Mouse (Mus musculus): ENCODE data around the gene Emg1. TPM values are rescaled to one million over a fixed set of nuclear protein-coding genes. Genes with fewer than 3 reads are reported as not detected.
A peak's percentile ranks its signal among the peaks of the same experiment; 100 is the strongest.
"Not testable (repeated sequence)": the region's sequence is repeated elsewhere in the genome, so short reads cannot be mapped to it uniquely, and the experiment has no call there.

The Emg1 gene
- total RNA-seq, 2 experiments from 2014 or later: 81.0 to 86.4 TPM

DNA sequence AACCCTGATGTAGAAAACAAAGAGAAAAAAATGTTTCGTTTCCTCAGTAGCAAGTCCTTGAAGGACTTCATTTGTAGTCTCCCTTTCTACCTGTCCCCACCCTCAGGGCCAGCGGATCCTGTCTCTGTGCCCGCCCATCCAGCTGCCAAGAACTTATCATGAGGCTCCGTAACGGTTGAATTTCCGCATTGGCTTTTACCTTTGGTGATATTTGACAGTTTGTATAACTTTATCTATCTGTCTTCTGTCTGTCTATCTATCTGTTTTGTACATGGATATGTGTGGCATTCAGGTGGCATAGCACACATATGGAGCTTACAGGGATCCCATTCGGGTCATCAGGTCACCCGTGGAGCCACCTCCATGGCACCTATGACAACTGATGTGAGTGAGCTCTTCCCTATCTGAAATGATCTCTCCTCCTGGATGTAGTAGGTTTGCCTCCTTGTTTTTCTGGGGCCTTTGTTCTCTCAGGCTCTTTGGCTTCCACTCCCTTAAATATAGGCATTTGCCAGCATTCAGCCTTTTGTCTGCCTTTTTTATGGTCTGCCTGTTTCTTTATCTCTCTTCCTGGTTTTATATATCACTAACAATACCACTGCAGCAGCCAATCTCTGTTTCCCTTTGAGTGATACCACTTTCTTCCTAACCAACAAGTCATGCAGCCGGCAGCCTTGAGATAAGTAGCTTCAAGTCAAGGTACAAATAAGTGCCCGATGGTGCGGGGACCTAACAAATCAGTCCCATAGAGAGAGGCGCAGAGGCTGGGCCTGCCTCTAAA is 26.2 kb downstream of the Emg1 start:
- no peak for DNase-seq (ENCODE audit: low spot score in 2 of 2)

DNA sequence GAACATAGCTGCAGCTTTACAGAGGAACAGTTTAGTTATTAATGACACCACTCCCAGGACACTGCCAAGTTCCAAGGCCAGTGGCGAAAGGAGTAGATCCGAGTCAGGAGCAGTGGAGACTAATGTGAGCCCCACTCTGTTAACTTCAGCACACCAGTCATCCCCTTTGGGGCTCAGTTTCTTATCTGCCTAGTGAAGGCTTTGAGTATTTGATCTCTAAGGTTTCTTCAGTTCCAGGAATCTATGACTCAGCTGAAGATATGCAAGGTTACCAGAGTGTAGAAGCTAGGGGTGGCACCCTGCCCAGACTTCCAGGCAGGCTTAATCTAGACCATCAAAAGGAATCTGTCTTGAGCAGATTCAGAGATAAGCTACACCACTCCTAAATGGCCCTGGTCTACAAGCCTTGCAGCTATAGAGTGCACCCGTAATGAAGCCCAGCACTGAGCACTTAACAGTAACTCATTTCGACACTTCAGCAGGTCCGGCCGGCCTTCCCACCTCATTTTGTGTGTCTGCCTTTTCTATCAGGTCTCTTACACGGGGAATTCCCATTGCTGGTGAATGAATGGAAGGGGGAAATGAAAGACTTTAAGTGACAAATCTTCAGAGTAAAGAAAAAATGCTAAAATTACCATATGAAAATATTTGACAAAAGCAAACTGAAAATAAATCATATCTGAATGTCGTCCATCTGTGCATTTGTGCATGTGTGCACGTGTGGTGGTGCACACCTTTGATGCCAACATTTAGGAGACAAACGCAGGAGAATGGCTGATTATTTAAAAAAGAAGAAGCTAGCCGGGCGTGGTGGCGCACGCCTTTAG is 28.2 kb downstream of the Emg1 start:
- DNase-seq (ENCODE audit: low spot score in 2 of 2): peak; percentile 47 to 61

GRCm38 (mm10) chr6:124682291-124682690 is 29.7 kb downstream of the Emg1 start:
- not testable (repeated sequence) for DNase-seq (ENCODE audit: low spot score in 2 of 2)

- no peak for DNase-seq (ENCODE audit: low spot score in 2 of 2)
These were observed 32.5 kb downstream of the Emg1 start for GRCm38 (mm10) chr6:124679486-124679885.

DNA sequence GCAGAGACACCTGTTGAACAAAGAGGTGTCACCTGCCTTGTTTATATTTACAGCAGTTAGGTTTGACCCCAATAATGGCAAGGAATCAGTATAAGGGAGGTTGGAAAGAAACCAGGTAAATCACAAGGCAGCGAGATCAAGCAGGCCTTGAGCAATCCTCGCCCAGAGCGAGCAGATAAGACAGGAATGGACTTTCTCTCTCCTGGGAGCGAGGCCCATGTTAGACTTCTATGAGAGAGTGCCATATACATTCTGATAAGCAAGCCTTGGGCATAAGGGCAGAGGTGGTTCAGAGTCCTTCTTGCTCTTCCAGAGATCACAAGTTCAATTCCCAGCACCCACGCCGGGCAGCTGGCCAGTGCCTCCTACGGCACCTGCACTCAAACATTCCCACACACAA is 33.2 kb downstream of the Emg1 start:
- no peak for DNase-seq (ENCODE audit: low spot score in 2 of 2)

- no peak for DNase-seq (ENCODE audit: low spot score in 2 of 2)
These were observed 35.8 kb downstream of the Emg1 start for GRCm38 (mm10) chr6:124676171-124676570.

DNA sequence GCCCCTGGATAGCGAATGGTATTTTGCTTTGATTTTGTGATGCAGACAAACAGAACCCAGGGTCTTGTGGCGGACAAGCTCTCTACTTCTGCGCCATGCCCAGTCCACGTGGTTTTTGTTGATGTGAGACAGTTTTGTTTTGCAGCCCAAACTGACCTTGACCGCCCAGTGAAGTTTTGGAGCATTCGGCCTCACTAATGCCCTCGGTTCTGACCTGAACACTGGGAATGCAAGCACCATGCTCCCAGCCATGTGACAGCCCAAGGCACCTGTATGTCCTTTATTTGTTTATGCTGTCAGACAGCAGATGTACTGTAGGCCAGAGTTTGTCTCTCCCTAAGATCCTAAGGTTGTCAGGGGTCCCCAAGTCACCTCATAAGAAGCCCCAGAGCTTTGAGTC is 37.4 kb downstream of the Emg1 start:
- DNase-seq (ENCODE audit: low spot score in 2 of 2): no peak

DNA sequence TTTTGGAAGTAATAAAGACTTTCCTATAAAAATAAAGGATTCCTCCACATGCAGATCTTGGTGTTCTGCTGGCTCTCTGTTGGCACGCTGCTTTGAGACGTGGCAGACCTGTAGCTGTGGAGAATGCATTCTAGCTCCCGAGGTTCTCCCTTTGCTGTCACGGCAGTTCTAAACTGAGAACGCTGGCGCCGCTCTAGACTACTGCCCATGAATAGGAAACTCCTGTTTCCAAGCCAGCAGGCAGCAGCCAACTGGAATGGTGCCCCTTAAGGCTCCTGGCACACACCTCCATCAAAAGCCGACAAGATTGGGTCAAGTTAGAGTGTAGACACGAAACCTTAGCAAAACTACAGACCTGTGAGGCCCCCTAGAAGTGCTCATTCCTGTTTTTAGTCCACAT is 38.4 kb downstream of the Emg1 start:
- no peak for DNase-seq (ENCODE audit: low spot score in 2 of 2)

DNA sequence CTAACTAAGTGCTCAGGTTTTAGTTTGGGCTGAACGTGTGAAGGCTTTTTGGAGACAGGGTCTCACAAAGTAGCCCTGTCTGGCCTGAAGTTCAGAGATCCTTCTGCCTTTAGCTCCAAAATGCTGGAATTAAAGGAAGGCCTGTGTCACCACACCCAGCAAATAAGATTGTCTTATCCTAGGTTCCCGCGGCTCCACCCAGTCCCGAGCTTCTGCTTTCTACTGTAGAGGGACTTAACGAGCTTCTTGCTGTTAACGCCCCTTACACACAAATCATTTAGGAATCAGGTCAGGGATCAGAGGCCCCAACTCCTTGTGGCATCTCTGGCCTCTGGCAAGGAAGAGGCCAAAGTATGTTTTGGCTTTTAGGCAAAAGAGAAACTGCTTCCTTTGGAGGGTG is 39.9 kb downstream of the Emg1 start:
- no peak for DNase-seq (ENCODE audit: low spot score in 2 of 2)

DNA sequence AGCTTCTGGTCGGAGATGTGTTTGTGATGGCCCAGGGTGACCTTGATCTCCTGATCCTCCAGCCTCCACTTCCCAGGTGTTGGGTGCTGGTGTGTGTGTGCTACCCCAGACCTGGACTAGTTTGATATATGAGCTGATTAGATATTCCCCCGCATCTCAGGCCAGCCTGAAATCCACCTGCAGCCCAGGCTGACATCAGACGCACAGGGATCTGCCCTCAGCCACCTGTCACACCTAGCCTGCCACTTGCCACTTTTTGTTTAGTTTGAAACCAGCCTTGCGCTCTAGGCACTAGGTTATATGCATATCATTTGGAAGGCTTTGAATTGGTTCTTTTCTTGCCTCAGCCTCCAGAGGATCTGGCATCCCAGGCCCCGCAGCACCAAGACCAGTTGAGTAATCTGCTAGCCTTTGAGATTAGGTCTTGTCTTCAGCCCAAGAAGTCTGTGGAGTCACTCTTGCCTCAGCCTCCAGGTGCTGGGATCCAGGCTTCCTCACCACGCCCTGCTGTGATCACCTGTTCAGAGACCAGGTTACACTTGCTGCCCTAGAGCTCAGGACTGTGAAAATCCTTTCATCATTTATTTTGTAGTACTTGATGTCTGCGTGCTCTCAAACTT is 41.6 kb downstream of the Emg1 start:
- no peak for DNase-seq (ENCODE audit: low spot score in 2 of 2)

GRCm38 (mm10) chr6:124669234-124669859 is 42.6 kb downstream of the Emg1 start:
- no peak for DNase-seq (ENCODE audit: low spot score in 2 of 2)

DNA sequence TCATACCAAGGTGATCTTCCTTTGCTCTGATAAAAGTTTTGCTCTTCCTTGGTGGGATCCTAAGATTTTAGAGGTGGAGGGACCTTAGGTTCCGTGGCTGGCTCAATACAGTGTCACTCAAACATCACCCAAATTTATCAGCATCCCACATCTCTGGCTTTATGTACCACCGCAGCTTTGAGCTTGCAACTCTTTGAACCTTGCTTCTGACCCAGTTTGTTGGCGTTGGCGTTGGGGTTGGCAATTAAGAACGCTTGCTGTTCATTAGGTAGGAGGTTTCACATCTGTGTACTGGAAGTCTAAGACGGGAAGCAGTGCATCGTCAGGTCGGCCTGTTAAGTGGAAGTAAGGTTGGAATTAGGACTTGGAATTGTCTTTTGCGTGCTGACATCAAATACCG is 47.0 kb downstream of the Emg1 start:
- no peak for DNase-seq (ENCODE audit: low spot score in 2 of 2)

DNA sequence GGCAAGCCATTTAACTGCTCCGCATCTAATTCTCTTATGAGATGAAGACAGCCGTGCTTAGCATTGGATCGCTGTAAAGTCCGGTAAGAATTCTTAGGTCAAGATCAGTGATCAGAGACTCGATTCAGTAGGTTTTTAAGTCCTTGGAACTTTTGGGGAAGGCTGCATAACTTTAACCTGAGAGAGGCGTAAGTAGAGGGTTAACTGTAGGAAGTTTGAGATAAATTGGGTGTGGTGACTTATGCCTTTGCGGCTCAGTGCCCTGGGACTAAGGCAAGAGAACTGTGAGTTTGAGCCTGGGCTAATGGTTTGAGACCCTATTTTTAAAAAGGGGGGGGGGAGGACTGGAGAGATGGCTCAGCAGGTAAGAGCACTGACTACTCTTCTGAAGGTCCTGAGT is 47.7 kb downstream of the Emg1 start:
- DNase-seq (ENCODE audit: low spot score in 2 of 2): no peak

DNA sequence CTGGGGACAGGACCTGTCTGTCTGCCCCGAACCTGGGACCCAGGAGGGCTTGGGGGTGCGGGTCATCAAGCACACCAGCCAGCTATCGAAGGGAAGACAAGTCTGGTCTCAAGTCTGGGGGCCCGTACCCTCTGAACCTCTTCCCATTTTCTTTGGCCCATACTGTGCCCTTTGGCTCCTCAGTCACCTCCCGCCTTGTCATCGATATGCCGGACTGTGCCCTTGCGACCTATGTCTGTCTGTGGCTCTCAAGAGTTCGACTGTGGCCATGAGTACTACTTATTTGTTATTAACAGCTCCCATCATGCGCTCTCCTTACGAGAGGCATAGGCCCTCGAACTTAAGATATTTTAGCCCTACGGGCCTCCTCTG is 48.6 kb downstream of the Emg1 start:
- no peak for DNase-seq (ENCODE audit: low spot score in 2 of 2)

DNA sequence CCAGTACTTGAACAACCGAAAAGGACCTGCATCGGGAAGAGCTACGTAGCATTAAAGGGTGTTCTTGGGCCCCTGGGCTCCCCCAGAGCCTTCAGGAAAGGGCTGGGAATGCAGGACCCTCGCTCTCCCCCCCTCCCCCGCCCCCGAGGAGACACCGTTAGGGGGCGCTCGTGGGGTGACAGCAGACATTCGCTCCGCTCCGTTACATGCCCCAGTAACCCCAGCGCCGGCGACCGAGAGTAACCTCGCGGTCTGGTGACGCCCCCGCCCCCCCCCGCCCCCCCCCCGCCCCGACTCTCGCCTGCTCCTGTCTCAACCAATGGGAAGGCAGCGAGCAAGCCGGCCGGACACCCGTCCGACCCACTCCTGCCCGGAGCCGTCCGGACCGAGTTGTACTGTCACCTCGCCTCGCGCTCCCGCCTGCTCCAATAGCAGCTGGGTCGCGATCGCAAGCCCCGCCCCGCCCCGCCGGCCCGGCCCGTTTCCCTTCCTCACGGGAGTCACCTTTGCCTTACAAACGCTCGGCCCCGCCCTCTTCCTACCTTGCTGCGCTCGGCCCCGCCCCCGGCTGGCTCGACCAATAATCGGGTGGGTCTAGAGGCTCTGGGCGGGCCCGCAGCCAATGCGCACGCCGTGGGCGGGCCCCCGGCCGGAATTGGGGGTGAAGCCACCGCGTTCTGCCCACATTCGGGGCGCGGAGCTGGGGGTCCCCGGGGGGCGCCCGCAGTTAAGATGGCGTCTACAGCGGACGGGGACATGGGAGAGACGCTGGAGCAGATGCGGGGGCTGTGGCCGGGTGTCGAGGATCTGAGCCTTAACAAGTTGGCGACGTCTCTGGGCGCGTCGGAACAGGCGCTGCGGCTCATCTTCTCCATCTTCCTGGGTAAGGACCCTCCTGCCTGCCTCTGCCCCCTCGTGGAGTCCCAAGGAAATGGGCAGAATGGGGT is 49.2 kb downstream of the Emg1 start, which contains the start of gene Lpcat3:
Gene Lpcat3, plus strand, starts transcription at position 551 of the 947 bp plus-strand sequence.
- DNase-seq (ENCODE audit: low spot score in 2 of 2): peak; percentile 97 to 98

DNA sequence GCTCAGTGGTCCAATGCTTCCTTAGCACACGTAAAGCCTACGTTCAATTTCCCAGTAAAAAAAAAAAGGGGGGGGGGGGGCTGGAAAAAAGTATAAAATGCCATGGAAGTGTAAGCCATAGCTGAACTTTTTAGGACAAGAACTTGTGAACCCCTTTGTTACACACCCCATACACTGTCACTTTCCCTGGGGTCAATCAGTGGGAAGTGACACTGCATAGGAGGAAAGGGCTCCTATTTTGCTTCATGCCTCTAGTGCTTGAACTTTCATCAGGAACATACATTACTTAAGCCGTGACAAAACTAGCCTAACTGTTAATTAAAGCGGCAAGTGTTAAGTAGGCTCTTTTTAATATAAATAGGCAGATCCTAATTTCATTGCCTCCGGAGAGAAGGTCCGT is 50.0 kb downstream of the Emg1 start:
- DNase-seq (ENCODE audit: low spot score in 2 of 2): no peak

DNA sequence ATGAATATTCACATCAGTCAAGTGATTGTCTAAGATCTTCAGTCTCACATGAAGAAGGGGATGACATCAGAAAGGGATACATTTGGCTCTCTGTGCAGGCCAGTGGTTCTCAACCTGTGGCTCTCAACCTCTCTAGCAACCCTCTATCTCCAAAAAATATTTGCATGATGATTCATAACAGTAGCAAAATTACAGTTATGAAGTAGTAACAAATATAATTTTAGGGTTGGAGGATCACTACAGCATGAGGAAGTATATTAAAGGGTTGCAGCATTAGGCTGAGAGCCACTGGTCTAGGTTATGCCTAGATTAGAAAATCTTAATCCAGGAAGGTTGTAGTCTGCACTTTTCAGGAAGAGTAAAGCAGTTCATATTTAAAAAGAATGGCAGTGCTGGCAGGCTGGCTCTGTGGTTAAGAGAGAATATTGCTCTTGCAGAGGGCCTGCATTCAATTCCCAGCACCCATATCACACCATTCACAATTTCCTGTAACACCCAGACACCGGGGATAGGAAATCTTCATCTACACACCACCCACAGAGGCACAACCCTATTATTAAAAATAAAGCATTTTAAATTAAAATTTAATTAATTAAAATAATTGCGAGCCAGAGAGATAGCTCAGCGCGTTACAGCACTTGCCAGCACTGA is 50.7 kb downstream of the Emg1 start:
- DNase-seq (ENCODE audit: low spot score in 2 of 2): no peak

DNA sequence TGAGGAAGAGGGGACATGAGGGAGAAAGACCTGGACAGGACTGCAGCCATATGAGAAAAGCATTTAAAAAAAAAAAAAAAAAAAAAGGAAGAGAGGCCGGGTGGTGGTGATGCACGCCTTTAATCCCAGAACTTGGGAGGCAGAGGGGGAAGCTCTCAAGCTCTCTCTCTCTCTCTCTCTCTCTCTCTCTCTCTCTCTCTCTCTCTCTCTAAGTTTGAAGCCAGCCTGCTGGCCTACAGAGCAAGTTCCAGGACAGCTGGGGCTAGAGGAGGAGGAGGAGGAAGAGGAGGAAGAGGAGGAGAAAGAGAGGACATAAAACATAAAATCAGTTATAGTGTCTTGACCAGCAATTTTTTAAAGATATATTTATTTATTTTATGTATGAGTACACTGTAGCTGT is 53.9 kb downstream of the Emg1 start:
- no peak for DNase-seq (ENCODE audit: low spot score in 2 of 2)

- DNase-seq (ENCODE audit: low spot score in 2 of 2): no peak
These were observed 56.1 kb downstream of the Emg1 start for GRCm38 (mm10) chr6:124655893-124656292.

Data from adrenal gland, adult 18-20 months (tissue).